Mouse (Mus musculus): Measurements from ENCODE around the gene Vmn1r125.
"Not testable (repeated sequence)": the region's sequence is repeated elsewhere in the genome, so short reads cannot be mapped to it uniquely, and the experiment has no call there.

- TF ChIP-seq POLR2A, CTCF (IDR thresholded peaks at IDR 0.05; ENCODE audit: insufficient read depth, low read depth, low read length): not testable (repeated sequence)
Measured at GRCm38 (mm10) chr7:21271879-21272278, at the start of gene Vmn1r125.
